Mouse (Mus musculus) lung, embryonic 14.5 days (tissue): ENCODE measurements around the gene Dph1. TPM values are rescaled to one million over a fixed set of nuclear protein-coding genes. Genes with fewer than 3 reads are reported as not detected.

Source experiments
- ATAC-seq: fragments of 200-750 bp; cut with Nextera tagmentation; 2 replicates; pipeline ENCODE4 v1.8.0; 2017; ENCODE audit warnings: mild to moderate bottlenecking, moderate TSS enrichment, moderate library complexity; ENCODE audit not compliant: insufficient read depth
- DNase-seq: peaks from one replicate; pipeline ENCODE4 v3.0.0-alpha.2; 2015
- H3K27ac ChIP-seq: fragments of 300-500 bp; sonication (generic); 2 replicates; pipeline ENCODE4 v1.5.1; 2014; ENCODE audit warnings: low read depth, mild to moderate bottlenecking, moderate library complexity
- H3K27me3 ChIP-seq: fragments of 300-500 bp; sonication (generic); 2 replicates; pipeline ENCODE4 v1.6.1; 2014; ENCODE audit warnings: low read length, control low read depth; ENCODE audit not compliant: insufficient read depth
- H3K36me3 ChIP-seq: fragments of 300-500 bp; sonication (generic); 2 replicates; pipeline ENCODE4 v1.6.1; 2014; ENCODE audit warnings: control low read depth; ENCODE audit not compliant: insufficient read depth
- H3K4me1 ChIP-seq: fragments of 300-500 bp; sonication (generic); 2 replicates; pipeline ENCODE4 v1.6.1; 2014; ENCODE audit warnings: antibody characterized with exemption, control low read depth; ENCODE audit not compliant: insufficient read depth
- H3K4me2 ChIP-seq: fragments of 300-500 bp; sonication (generic); 2 replicates; pipeline ENCODE4 v1.6.1; 2014; ENCODE audit warnings: mild to moderate bottlenecking
- H3K4me3 ChIP-seq: fragments of 300-500 bp; sonication (generic); 2 replicates; pipeline ENCODE4 v1.5.1; 2014; ENCODE audit warnings: low read depth, low read length
- H3K9ac ChIP-seq: fragments of 300-500 bp; sonication (generic); 2 replicates; pipeline ENCODE4 v1.6.1; 2014
- H3K9me3 ChIP-seq: fragments of 300-500 bp; sonication (generic); 2 replicates; pipeline ENCODE4 v1.6.1; 2016; ENCODE audit warnings: low read depth, low read length, control low read depth
- CTCF ChIP-seq: IDR thresholded peaks from 2 replicates; pipeline ENCODE4 v1.5.1; 2016; ENCODE audit warnings: antibody characterized with exemption, low read depth
- WGBS: fragments of 180-500 bp; shearing (Covaris S2); extraction: QIAGEN DNeasy Blood & Tissue Kit; methylation state at CpG from one replicate; pipeline ENCODE4 v1.1.7; 2014; 5-methylcytosine and 5-hydroxymethylcytosine counted together
- polyA plus RNA-seq: library from polyadenylated mRNA; unstranded; fragments of >200 nt; fragmentation: Nextera tagmentation; extraction: Ambion mirVana; gene quantifications from 2 replicates; pipeline ENCODE4 v1.2.1, GENCODE M21; 2014

The Dph1 gene
- polyA plus RNA-seq, 1 experiment from 2014 or later: 26.5 TPM

GRCm38 (mm10) chr11:75164750-75165149 is 26.3 kb downstream of the Dph1 start:
- Histone ChIP-seq H3K9me3 (no peaks in the 10 kb centered on the region), H3K9ac (peak overlapping the region; percentile 91), H3K36me3 (peaks cover 75% of the 10 kb centered on the region), H3K4me1 (peaks cover 8% of the 10 kb centered on the region), H3K4me2 (peak overlapping the region; percentile 76), H3K4me3 (peak overlapping the region; percentile 77), H3K27ac (peak overlapping the region; percentile 95; the same call in 1 of the 2 replicates), H3K27me3 (peaks cover 48% of the 10 kb centered on the region)
- peak; percentile 23 for DNase-seq
- no peak for ATAC-seq
- peak; percentile 45 for TF ChIP-seq CTCF
- WGBS: 18% methylated on average over 15 of the region's 15 CpGs

DNA sequence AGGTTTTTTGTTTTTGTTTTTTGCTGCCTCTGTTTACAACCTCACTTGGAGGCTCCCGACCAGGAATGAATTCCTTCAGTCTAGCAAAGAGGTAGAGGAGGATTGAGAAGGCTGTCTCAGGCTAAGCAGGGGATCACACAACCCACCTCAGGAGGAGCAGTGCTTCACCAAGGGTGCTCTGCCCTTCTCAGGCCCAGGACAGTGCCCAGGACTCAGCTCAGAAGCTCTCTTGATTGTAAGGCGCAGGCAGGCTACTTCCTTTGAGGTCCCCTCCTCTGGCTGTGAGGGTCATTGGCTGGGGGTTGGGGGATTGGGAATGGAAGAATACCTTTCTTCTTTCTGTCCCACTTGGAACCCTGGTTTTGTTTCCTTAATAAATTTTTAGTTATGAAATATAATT is 27.0 kb downstream of the Dph1 start:
- WGBS: 55% methylated on average over 2 of the region's 2 CpGs
- Histone ChIP-seq H3K4me2 (peak overlapping the region; percentile 76), H3K36me3 (peaks cover 81% of the 10 kb centered on the region), H3K4me3 (peak overlapping the region; percentile 77; the same call in 1 of the 2 replicates), H3K9me3 (no peaks in the 10 kb centered on the region), H3K27me3 (peaks cover 45% of the 10 kb centered on the region), H3K4me1 (peaks cover 8% of the 10 kb centered on the region), H3K27ac (peak overlapping the region; percentile 95), H3K9ac (peak overlapping the region; percentile 91)
- TF ChIP-seq CTCF: no peak
- ATAC-seq (no peak), DNase-seq (no peak)

DNA sequence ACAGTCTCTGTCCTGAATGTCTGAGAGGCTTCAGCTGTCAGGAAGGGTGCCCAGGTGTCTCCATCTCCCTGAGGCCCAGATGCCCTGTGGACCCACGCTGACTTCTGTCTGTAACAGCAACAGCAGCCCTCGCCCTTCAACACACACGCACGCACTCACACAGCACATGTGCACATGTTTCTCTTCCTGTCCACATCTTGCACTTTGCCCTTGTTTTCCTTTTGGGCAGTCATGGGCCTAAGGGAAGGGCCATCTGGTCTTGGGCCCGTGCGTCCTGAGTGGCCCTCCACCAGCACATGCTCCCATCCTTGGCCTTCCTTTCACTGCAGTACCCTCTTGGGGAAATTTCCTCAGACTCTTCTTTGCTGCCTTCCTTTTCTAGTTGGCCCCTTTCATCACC is 27.7 kb downstream of the Dph1 start:
- H3K4me1 ChIP-seq: peaks cover 11% of the 10 kb centered on the region
- H3K4me3 ChIP-seq: no peak overlapping the region

GRCm38 (mm10) chr11:75162591-75163080 is 28.4 kb downstream of the Dph1 start:
- Histone ChIP-seq H3K27ac (peak overlapping the region; percentile 95), H3K36me3 (peaks cover 85% of the 10 kb centered on the region), H3K4me3 (no peak overlapping the region), H3K9ac (peak overlapping the region; percentile 91), H3K9me3 (no peaks in the 10 kb centered on the region), H3K4me2 (peak overlapping the region; percentile 76; the same call in 1 of the 2 replicates), H3K27me3 (peaks cover 33% of the 10 kb centered on the region), H3K4me1 (peaks cover 11% of the 10 kb centered on the region)
- ATAC-seq (no peak), DNase-seq (peak; percentile 17)
- no peak for TF ChIP-seq CTCF
- WGBS: 66% methylated on average over 12 of the region's 12 CpGs

More for the DNA sequence above, 27.7 kb downstream of the Dph1 start:
- peaks cover 82% of the 10 kb centered on the region for H3K36me3 ChIP-seq
- H3K9me3 ChIP-seq: no peaks in the 10 kb centered on the region
- H3K9ac ChIP-seq: peak overlapping the region; percentile 91; the same call in 1 of the 2 replicates
- H3K27ac ChIP-seq: peak overlapping the region; percentile 95
- DNase-seq (peak; percentile 21), ATAC-seq (no peak)
- peaks cover 40% of the 10 kb centered on the region for H3K27me3 ChIP-seq
- TF ChIP-seq CTCF: no peak
- H3K4me2 ChIP-seq: peak overlapping the region; percentile 76
- 65% methylated on average over 6 of the region's 6 CpGs for WGBS

DNA sequence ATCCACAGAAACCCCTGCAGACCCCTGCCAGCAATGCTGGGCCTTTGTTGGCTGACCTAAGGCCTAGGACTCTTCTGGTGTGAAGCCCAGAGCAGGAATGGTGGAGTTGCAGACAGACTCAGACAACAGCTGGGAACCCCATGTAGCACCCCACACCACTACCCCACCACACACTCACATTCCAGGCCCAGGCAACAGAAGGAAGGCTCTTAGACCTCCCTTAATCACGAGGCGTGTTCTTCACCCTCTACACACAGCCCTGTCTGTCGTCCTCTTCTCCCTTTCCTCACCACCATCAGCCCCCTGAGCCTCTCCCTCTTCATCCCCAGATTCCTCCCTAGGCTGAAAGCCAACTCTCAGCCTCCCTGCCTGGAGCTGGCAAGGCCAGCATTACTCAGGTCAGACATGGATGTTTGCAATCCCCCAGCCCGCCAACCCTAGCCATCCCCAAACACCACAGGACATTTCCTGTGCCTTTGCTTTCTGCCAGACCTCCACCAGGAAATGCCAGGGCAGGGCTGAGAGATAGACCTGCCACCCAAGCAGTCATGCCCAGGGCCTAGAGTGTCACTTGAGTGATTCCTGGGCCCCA is 29.5 kb downstream of the Dph1 start:
- peak; percentile 84 for DNase-seq
- 39% methylated on average over 4 of the region's 4 CpGs for WGBS
- Histone ChIP-seq H3K4me1 (peaks cover 18% of the 10 kb centered on the region), H3K9me3 (no peaks in the 10 kb centered on the region), H3K4me2 (no peak overlapping the region), H3K36me3 (peaks cover 74% of the 10 kb centered on the region), H3K27ac (peak overlapping the region; percentile 95), H3K9ac (no peak overlapping the region), H3K27me3 (peaks cover 22% of the 10 kb centered on the region), H3K4me3 (no peak overlapping the region)
- no peak for TF ChIP-seq CTCF
- ATAC-seq: peak; percentile 86

DNA sequence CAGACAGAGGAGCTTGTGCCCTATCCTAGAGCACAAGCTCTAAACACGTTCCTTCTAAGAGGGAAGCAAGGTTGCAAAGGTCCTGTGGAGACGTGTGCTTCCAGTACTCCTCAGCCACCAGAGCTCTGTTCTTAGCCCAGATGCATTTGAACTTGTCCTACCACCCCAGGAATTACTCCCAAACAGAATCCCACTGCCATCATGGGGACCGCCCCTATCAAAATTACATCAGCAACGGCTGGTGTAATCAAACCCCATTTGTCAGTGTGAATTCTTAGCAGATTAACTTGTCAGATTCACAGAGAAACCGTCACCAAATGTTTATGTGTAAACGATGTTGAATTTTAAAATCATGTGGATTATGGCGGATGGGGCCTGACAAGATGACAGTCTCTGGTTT is 30.1 kb downstream of the Dph1 start:
- peaks cover 17% of the 10 kb centered on the region for H3K27me3 ChIP-seq
- no peak for TF ChIP-seq CTCF
- WGBS: 43% methylated on average over 7 of the region's 7 CpGs

DNA sequence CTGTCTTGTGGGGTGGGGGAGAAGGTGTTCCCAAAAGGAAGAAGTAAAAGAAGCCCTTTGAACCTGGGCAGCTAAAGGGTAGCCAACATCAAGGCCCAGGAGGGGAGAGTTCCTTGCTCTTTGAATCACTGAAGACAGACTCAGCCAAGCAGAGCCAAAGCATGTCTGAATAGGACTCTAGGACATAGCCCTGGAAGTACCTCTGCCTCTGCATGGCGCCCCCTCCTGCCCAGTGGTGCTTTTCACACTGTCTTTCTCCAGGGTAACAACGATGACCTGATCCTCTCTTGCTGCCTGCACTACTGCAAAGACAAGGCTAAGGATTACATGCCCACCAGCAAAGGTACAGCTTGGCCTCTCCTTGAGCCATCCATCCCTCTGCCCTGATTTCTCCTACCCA is 31.5 kb downstream of the Dph1 start:
- peak; percentile 59 for TF ChIP-seq CTCF
- Histone ChIP-seq H3K36me3 (peaks cover 54% of the 10 kb centered on the region), H3K27ac (no peak overlapping the region), H3K4me3 (no peak overlapping the region), H3K9me3 (no peaks in the 10 kb centered on the region), H3K27me3 (peaks cover 3% of the 10 kb centered on the region; the same call in 1 of the 2 replicates), H3K9ac (no peak overlapping the region), H3K4me2 (no peak overlapping the region), H3K4me1 (peaks cover 18% of the 10 kb centered on the region)
- no peak for ATAC-seq
- WGBS: 59% methylated on average over 2 of the region's 2 CpGs
- DNase-seq: peak; percentile 59

More for the DNA sequence above, 30.1 kb downstream of the Dph1 start:
- H3K4me3 ChIP-seq: no peak overlapping the region
- H3K36me3 ChIP-seq: peaks cover 68% of the 10 kb centered on the region
- ATAC-seq: no peak
- DNase-seq: no peak
- no peak overlapping the region for H3K9ac ChIP-seq
- H3K4me2 ChIP-seq: no peak overlapping the region
- H3K27ac ChIP-seq: peak overlapping the region; percentile 95
- peaks cover 18% of the 10 kb centered on the region for H3K4me1 ChIP-seq
- no peaks in the 10 kb centered on the region for H3K9me3 ChIP-seq
